Mouse (Mus musculus) kidney, postnatal 4 days (tissue): ENCODE data around the gene Leng1.

ENCODE experiments used
- DNase-seq, 2 experiments: peaks; one replicate each; pipeline ENCODE4 v3.0.0; 2021; ENCODE audit warnings: mixed read lengths in 2 of 2

The Leng1 gene

DNA sequence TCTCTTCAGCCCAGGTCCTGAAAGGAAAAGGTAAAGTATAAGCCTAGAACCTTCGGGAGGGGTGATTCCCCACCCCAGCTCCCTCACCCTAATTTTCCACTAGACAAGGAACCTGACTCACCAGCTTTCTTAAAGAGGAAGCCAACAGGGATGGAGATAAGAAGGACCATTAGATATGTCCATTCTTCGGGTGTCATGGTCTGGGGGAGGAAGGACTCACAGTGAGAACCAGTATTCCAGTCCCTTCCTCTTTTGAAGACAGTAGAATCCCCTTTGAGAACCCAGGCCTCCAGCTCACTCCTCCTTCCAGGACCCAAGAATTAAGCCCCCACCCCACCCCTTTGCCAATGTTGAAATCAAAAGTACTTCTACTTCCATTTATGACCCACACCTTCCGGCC is 26.3 kb upstream of the Leng1 start:
- no peak for DNase-seq

GRCm38 (mm10) chr7:3685400-3686187 is 20.0 kb upstream of the Leng1 start:
- DNase-seq = no peak

GRCm38 (mm10) chr7:3684698-3685097 is 19.1 kb upstream of the Leng1 start:
- no peak for DNase-seq

DNA sequence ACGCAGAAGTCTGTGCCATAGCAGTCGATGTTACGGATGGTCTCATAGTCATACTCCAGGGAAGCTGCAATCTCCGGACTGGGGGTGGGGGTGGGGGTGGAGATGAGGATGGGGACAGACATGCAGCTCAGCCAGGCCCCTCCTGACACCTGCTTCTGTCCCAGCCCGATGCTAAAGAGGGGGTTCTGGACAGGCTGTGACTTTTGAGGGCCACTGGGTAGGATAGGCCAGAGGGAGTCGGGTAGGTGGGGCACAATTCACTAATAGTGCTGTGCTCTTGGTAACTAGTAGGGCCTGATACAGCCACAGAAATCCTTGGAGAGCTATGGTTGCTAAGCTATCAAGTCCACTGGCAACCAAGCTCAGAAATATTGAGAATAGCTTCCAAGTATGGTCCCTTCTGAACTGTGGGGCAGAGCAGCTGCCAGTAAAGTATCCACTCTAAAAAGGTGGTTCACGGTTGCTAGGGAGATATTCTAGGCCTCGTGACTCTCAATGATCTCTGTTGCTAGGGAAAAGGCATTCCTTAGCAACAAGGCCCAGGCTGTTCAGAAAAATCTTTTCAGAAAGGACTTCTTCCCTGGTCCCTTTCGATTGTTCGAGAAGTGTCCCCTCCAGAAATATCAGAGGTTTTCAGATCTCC is 18.4 kb upstream of the Leng1 start:
- no peak for DNase-seq

- DNase-seq = peak; percentile 48 to 69
Measured at GRCm38 (mm10) chr7:3677342-3677741, 11.7 kb upstream of the Leng1 start, which contains the start of gene Tmc4. Gene Tmc4, minus strand, starts transcription at chr7:3677553.

DNA sequence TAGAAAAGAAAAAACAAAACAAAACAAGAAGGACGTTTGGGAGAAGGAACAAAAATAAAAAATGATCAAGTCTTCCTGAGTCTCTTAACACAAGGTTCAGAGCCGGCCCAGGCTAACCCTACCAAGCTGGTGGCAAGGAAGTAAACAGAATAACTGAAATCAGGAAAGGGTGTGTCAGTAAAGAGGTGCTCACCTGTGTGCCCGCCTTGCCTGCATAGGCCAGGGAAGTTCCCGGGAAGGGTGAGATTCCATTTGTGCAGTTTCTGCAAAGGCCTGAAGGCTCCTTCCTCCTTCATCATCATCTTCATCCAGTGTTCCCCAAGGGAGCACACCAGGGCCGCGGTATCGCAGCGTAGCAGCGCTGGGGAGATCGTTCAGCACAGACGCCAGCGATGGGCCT is 10.7 kb upstream of the Leng1 start:
- DNase-seq = no peak

DNA sequence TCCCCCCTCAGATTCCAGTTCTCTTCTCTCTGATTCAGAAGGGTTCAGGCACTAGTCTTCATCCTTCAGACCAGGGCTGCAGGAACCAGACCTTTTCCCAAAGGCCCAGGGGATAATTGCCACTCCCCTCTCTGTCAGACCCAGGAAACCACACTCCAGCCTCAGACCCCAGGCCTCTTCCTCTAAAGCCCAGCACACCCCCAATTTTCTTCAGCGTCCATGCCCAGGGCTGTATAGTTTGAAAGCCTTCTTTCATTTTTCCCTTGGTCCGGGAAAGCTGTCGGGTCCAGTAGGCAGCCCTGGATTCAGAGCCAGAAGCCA is 9.5 kb upstream of the Leng1 start:
- no peak for DNase-seq

- peak; percentile 93 for DNase-seq
Measured at GRCm38 (mm10) chr7:3674507-3675227, 9.0 kb upstream of the Leng1 start.

DNA sequence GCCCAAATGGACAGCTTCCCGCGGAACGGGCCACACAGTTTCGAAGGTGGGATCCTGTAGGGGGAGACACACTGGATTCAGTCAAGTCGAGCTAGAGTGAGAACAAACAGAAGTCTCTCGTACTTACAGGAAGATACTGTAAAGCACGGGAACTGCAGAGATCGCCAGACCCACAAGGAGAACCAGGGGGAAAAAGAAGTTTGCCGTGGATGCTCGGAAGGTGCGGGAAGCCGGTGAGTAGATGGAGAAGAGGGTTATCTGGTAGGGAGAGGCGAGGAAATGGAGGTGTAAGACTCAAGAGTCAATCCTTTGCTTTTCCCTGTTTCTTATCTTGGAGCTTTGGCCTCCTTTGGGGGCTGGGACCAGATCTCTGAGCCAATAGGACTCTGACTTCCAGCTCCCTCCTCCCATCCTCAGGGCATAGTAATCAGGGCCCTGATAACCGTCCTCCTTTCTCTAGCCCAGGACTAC is 1.3 kb upstream of the Leng1 start:
- DNase-seq = peak; percentile 30 to 56

GRCm38 (mm10) chr7:3664524-3665214 is 971 bp downstream of the Leng1 start:
- peak; percentile 37 to 62 for DNase-seq

- no peak for DNase-seq
Measured at GRCm38 (mm10) chr7:3658578-3658977, 7.1 kb downstream of the Leng1 start.

DNA sequence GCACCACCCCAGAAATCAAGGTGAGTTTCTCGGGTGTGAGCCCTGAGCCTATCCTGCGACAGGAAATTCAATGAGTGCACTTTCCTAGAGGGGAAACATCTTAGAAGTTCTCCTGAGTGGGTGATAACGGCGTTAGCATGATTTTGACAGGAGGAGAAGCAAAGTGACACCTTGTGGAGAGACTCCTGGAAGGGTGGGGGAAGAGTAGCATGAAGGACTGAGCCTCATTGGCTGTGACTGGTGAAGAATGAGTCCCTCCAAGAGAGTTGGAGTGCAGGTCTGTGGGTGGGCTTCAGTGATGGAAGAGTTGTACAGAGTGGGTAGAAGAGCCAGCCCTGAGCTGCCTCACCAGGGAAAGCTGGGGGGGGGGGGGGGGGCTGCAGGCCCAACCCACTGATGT is 8.7 kb downstream of the Leng1 start:
- no peak for DNase-seq

DNA sequence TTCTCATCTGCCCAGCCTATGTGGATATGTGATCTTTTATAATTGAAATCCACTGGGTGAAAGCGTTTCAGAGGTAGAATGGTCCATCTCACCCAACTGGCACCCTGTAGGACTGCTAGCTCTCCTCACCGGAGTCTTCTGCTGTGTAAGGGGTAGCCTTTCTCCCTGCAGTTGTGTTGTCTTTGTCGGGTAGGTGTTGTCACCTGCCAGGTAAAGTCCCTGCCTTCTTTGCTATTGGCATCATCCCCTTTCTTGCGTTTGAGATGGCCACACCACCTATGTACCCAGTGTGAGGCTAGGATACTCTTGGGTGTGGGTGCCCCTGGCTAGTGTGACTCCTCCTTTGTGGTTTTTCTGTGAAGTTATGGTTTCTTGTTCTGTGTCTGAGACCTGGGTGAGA is 19.0 kb downstream of the Leng1 start:
- no peak for DNase-seq

DNA sequence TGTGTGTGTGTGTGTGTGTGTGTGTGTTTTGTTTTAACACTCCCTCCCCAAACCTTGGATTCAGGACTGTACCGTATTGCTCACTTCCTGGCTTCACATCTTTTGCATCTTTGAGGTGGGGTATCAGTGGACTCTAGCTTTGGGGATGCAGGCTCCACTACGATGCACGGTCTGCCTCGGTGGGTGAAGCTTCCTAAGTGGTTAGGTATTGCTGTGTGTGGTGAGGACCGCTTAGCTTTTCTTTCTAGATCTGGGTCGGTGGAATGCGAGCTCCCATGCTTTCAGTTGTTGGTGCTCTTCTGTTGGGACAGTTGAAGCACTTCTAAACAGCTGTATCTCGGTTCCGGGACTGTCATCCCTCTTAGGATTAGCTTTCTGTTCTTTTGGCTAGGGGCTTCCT is 19.5 kb downstream of the Leng1 start:
- no peak for DNase-seq

DNA sequence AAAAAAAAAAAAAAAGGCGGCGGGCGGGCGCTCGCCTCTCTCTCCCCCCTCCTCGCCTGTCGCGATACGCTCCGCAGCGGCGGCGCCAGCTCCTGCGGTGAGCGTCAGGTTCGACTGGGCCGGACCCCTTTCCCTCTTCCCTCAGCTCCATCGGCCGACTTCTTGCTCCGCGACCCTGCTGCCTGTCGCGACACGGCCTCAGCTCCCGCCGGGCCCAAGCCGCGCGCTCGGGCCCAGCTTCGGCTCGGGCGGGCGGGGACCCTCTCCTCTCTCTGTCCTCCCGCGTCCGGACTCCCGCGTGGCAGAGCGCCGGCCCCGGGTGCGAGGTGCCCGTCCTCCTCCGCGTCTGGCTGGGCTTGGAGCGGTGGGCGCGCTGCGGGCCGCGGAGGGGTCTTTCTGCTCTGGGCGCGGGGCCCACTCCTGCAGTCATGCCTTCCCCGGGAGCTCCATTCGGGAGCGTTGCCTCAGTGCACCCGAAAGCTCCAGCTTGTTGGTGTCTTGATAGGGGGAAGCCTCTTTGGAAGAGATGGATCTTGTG is 20.1 kb downstream of the Leng1 start:
- no peak for DNase-seq

DNA sequence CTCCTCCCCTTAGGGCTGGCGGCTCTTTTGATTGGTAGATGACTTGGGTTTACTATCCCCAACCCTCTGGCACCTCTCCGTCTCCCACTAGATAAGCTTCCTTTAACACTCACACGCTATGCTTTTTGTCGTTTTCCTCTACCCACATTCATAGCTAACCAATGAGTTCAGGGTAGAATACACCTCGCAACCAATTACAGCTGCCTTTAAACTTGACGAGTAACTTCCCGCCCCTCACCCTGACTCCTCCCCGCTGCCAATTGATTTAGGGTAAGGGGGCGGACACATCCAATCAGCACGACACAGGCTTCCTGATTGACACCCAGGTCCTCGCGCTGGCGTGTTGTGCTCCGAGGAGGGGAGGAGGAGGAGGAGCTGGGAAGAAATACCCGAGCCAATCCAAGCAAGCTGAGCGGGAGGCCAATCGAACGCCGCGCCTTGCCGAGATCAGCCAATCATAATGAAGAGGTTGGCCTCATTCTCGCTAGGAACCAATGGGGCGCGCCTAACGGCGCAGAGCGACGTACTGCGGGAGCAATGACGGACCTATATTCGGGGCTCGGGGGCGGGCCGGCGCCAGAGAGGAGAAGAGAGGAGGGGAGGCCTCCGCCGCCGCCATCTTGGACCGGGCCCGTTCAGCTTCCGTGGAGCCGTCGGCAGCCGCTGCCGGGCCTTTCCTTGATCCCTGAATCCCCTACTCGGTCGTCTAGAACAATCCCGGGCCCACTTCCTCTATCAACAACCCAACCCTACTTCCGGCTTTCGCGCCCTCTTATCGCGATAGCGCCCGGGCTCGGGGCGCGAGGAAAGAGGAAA is 20.8 kb downstream of the Leng1 start, which contains the start of gene Cnot3:
Cnot3 (plus strand) TSS at position 597 of the 816 bp plus-strand sequence.
- DNase-seq = peak; percentile 97 to 99

- peak; percentile 91 to 94 for DNase-seq
Measured at GRCm38 (mm10) chr7:3644348-3644671, 21.3 kb downstream of the Leng1 start.

DNA sequence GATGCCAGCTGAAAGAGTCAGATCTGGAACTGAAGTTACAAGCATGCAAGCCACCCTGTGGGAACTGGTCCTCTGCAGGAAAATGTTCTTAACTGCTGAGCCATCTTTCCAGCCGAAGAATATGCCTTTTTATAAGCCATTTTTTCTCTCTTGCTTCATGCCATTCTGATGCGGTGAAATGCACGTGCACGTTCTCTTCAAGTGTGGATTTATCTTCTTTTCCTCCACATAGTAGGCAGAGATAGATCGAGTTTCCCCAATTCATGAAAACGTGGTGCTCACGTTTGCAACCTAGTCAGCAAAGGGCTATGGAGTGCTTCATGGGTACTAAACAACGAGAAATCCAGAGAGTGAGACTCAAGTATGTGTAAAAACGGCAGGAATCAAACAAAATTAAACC is 21.8 kb downstream of the Leng1 start:
- no peak for DNase-seq

- DNase-seq = no peak
Measured at GRCm38 (mm10) chr7:3643412-3643811, 22.2 kb downstream of the Leng1 start.

DNA sequence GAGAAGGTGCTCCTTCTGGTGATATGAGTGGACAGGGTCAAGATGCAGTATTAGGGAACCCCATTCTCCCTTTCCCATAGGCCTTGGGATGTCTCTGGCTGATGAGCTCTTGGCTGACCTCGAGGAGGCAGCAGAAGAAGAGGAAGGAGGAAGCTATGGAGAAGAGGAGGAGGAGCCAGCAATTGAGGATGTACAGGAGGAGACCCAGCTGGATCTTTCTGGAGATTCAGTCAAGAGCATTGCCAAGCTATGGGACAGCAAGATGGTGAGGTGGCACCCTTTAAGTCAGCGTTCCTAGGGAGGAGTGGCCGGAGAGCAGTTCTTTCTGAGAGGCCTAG is 35.2 kb downstream of the Leng1 start:
- DNase-seq = no peak

DNA sequence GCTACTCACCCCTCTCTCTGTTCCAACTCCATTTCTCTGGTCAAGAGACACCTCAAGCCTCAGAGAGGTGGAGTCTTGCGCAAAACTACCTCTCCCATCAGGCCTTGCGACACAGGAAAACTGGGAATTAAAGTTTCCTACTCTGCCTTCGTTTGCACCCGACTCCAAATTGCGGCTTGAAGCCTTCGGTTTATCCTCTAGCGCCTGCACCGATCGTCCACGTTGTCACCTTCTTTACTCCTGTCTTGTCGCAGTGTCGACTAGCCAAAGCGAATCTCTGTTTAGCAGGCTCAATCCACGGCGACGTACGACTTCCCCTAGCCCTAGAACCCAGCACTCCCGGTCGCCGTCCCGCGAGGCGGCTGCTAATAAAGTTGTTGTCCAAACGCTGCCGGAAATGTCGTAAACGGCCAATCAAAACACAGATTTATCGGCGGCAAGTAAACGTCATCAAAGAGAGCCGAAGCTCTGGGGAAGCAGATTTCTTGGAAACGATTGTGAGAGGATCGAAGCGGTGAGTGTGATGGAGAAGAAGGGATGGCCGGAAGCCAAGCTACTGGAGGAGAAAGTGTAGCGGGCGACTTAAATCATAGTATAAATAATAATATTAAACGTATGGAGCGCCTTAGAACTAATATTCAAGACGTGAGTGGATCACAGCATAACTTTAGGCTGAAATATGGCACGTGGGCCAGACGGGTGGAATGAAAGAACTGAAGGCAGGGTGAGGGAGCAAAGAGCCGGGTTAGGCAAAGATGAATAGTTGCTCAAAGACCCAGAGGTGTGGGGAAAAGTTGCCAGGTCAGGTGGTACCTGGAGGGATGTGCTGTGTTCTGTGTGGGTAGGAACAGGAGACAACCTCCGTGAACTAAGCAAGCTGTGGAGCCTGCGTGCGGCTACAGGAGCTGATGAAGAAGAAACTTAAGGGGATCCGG is 35.8 kb downstream of the Leng1 start, which contains the start of the genes Tfpt and Prpf31:
Tfpt (minus strand) TSS at position 387 of the 935 bp plus-strand sequence.
Prpf31 (plus strand) TSS at position 443 of the 935 bp plus-strand sequence.
- DNase-seq = peak; percentile 90 to 93
